Mouse (Mus musculus) kidney, adult 18-20 months (tissue): Measurements from ENCODE around the gene 5730409E04Rik.
A peak's percentile ranks its signal among the peaks of the same experiment; 100 is the strongest.

Experiments used
- DNase-seq: peaks from one replicate; pipeline ENCODE4 v3.0.0; 2021

Gene 5730409E04Rik

GRCm38 (mm10) chr4:126639339-126639738, 29.7 kb downstream of the 5730409E04Rik start:
- DNase-seq: no peak

DNA sequence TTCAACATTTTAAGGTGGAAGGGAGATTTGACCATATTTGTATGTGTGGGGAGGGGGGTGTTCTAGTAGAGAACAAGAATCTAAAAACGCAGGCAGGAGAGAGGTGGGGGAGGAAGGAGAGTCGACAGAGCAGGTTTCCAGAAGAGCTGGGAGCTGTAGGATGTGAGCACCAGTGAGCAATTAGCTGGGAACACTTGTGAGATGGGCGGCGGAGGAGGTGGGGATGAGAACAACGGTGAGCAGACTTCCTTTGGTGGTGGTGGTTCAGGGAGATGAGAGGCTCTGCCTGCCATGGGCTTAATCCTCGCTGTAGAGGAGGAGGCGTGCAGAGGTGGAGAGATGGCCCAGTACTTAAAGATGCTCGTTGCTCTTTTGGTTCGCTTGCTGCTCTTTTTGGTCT, 32.3 kb downstream of the 5730409E04Rik start:
- no peak for DNase-seq

DNA sequence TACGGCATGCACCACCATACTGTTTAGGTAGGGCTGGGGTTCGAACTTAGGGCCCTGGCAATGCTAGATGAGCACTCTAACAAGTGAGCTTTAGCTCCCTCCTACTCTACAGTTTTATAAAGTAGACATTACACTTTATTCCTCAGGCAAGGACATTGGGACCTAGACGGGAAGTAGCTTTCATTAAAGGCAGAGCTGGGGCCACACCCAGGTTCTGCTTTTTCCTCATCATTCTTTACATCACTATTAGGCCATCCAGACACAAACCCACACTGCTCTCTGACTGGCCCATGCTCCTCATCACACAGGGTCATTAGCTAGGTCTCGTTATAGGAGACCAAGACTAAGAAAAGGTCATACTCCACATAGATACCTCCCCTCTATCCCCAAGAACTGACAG, 34.2 kb downstream of the 5730409E04Rik start:
- DNase-seq: no peak

DNA sequence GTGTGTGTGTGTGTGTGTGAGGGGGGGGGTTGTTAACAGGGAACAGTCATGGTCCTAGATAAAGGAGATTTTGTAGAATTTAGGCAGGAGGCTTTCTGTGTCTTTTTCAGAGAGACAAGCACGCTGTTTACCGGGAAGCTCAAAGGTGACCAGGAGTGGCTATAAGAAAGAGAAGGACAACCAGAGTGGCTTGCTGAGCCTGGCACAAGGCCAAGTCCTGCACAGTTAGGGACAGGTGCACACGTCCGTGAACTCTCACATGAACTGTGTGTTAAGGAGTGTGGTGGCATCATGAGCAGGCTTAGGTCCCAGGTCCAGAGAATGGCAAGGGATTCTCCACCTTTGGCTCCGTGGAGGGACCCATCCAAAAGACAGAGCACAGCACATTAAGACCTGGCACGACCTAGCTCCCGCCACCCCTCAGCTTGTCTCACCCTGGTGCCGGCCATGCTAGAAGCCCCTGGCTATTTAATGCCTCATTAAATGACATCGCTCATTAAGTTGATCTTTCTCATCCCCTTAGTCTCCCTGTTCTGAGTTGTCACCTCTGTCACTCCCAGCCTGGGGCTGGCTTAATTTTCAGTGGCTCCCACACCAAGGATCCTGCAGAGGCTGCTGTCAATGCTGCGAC, 34.8 kb downstream of the 5730409E04Rik start:
- DNase-seq: peak; percentile 7

- peak; percentile 5 for DNase-seq
Measured at GRCm38 (mm10) chr4:126647996-126648910, 38.6 kb downstream of the 5730409E04Rik start.

- DNase-seq: no peak
Measured at GRCm38 (mm10) chr4:126653148-126653547, 43.5 kb downstream of the 5730409E04Rik start.

DNA sequence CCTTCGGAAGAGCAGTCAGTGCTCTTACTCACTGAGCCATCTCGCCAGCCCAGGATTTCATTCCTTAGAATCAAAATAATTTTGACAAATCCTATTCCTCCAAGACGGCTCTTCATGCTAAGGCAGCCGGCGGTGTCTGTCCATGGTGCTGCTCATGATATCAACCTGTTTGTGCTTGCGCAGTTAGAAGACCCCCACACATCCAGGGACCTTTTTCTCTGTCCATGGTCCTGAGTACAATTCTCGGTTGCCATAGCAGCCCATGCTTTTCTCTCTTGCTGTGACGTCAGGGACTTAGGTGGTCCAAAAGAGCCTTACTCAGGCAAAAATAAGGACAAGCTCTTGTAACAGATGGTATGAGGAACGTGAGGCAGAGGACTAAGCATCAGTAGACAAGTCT, 45.7 kb downstream of the 5730409E04Rik start:
- DNase-seq: no peak

- DNase-seq: no peak
Measured at GRCm38 (mm10) chr4:126661249-126661648, 51.6 kb downstream of the 5730409E04Rik start.
